Mouse (Mus musculus): ENCODE results near the gene Olfr463.
"Not testable (repeated sequence)": the region's sequence is repeated elsewhere in the genome, so short reads cannot be mapped to it uniquely, and the experiment has no call there.

The Olfr463 gene

GRCm38 (mm10) chr11:87897287-87897686 lies at the start of gene Olfr463:
TSS of gene Olfr463 (minus strand) at chr11:87897387.
- in situ Hi-C loops (cut with MboI, MseI): no loop called here

GRCm38 (mm10) chr11:87935467-87935866 lies 38.3 kb upstream of the Olfr463 start:
- in situ Hi-C loops (cut with MboI, MseI): no loop called here

- in situ Hi-C loops (cut with MboI, MseI): no loop called here
Measured at GRCm38 (mm10) chr11:87933731-87934130, 36.5 kb upstream of the Olfr463 start.

GRCm38 (mm10) chr11:87930348-87930747 lies 33.2 kb upstream of the Olfr463 start:
- in situ Hi-C loops (cut with MboI, MseI): no loop called here

GRCm38 (mm10) chr11:87920966-87921365 lies 23.8 kb upstream of the Olfr463 start, which contains the start of gene Olfr464:
TSS of gene Olfr464 (minus strand) at chr11:87920967.
- in situ Hi-C loops (cut with MboI, MseI): loop anchor here (25.0 kb wide), 1 partner anchor 866 kb away; no protein-coding TSS in a partner anchor

GRCm38 (mm10) chr11:87920301-87920700 lies 23.1 kb upstream of the Olfr463 start:
- in situ Hi-C loops (cut with MboI, MseI): loop anchor here (25.0 kb wide), 1 partner anchor 867 kb away; no protein-coding TSS in a partner anchor

GRCm38 (mm10) chr11:87916005-87916404 lies 18.8 kb upstream of the Olfr463 start:
- in situ Hi-C loops (cut with MboI, MseI): loop anchor here (25.0 kb wide), 1 partner anchor 871 kb away; no protein-coding TSS in a partner anchor

- in situ Hi-C loops (cut with MboI, MseI): loop anchor here (25.0 kb wide), 1 partner anchor 883 kb away; no protein-coding TSS in a partner anchor
Measured at GRCm38 (mm10) chr11:87904331-87904730, 7.1 kb upstream of the Olfr463 start.

- in situ Hi-C loops (cut with MboI, MseI): no loop called here
Measured at GRCm38 (mm10) chr11:87892168-87892567, 5.0 kb downstream of the Olfr463 start, which contains the start of gene Olfr462. TSS of gene Olfr462 (minus strand) at chr11:87892268.

- in situ Hi-C loops (cut with MboI, MseI): no loop called here
Measured at GRCm38 (mm10) chr11:87884856-87885255, 12.3 kb downstream of the Olfr463 start.

GRCm38 (mm10) chr11:87883493-87883892 lies 13.7 kb downstream of the Olfr463 start:
- in situ Hi-C loops (cut with MboI, MseI): no loop called here

- in situ Hi-C loops (cut with MboI, MseI): no loop called here
Measured at GRCm38 (mm10) chr11:87881714-87882113, 15.5 kb downstream of the Olfr463 start.

GRCm38 (mm10) chr11:87879826-87880225 lies 17.4 kb downstream of the Olfr463 start:
- in situ Hi-C loops (cut with MboI, MseI): no loop called here

- in situ Hi-C loops (cut with MboI, MseI): no loop called here
Measured at GRCm38 (mm10) chr11:87875436-87875835, 21.8 kb downstream of the Olfr463 start, which contains the start of gene Epx. TSS of gene Epx (minus strand) at chr11:87875536.

- in situ Hi-C loops (cut with MboI, MseI): no loop called here
Measured at GRCm38 (mm10) chr11:87871766-87872165, 25.4 kb downstream of the Olfr463 start.

- in situ Hi-C loops (cut with MboI, MseI): no loop called here
Measured at GRCm38 (mm10) chr11:87870096-87870495, 27.1 kb downstream of the Olfr463 start.

- in situ Hi-C loops (cut with MboI, MseI): not testable (repeated sequence)
Measured at GRCm38 (mm10) chr11:87866891-87867290, 30.3 kb downstream of the Olfr463 start.

- in situ Hi-C loops (cut with MboI, MseI): no loop called here
Measured at GRCm38 (mm10) chr11:87862805-87863204, 34.4 kb downstream of the Olfr463 start.

- in situ Hi-C loops (cut with MboI, MseI): no loop called here
Measured at GRCm38 (mm10) chr11:87860426-87860825, 36.8 kb downstream of the Olfr463 start.

- in situ Hi-C loops (cut with MboI, MseI): no loop called here
Measured at GRCm38 (mm10) chr11:87859273-87859672, 37.9 kb downstream of the Olfr463 start.

GRCm38 (mm10) chr11:87854550-87854949 lies 42.6 kb downstream of the Olfr463 start:
- in situ Hi-C loops (cut with MboI, MseI): no loop called here

GRCm38 (mm10) chr11:87853597-87853954 lies 43.6 kb downstream of the Olfr463 start:
- in situ Hi-C loops (cut with MboI, MseI): no loop called here

- in situ Hi-C loops (cut with MboI, MseI): no loop called here
Measured at GRCm38 (mm10) chr11:87852690-87853596, 44.2 kb downstream of the Olfr463 start, which contains the start of gene Mks1. TSS of gene Mks1 (plus strand) at chr11:87853215.
